Mouse (Mus musculus) olfactory bulb, adult 2 months (tissue): ENCODE measurements around the gene Rcsd1.

ENCODE experiments used
- CTCF ChIP-seq: fragments of 200-500 bp; IDR thresholded peaks from 2 replicates; pipeline ENCODE4 v1.5.1; 2012; ENCODE audit warnings: low read depth, mild to moderate bottlenecking, low read length, moderate library complexity; ENCODE audit not compliant: insufficient read depth
- POLR2A ChIP-seq: fragments of 200-500 bp; IDR thresholded peaks from 2 replicates; pipeline ENCODE4 v1.6.1; 2012; ENCODE audit warnings: mild to moderate bottlenecking, low read depth, low read length, moderate library complexity; ENCODE audit not compliant: insufficient read depth

DNA sequence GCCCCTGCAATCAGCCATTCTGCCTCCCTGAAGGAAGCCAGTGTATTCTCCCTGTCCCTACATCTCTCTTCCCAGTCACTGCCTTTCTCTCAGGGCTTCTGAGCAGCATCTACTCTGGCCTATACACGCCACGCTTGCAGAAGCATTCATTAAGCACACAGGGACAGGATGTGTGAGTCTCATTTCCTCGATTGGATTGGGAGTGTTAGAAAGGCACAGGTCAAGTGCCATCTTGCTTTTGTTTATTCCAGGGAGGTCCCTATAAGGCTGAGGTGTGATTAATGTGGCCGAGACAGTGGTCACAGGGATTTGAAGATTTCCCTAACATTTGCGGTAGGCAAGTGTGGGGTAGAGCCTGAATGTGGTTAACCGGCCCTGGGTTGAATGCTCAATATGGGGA is 4.2 kb downstream of the Rcsd1 start:
- no peak for TF ChIP-seq CTCF
- no peak for TF ChIP-seq POLR2A
